In the genomic region with DNA sequence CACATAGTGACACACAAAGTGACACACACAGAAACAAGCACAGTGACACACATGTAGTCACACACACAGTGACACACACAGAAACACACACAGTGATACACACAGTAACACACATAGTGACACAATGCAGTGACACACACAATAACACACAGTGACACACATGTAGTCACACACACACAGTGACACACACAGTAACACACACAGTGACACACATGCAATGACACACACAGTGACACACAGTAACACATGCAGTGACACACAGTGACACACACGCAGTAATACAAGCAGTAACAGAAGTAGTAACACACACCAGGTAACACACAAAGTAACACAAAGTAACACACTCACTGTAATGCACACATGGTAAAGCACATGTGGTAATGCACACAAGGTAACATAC, we compare ENCODE assay signal across 42 mouse cellular contexts. TPM values are rescaled to one million over a fixed set of nuclear protein-coding genes. Genes with fewer than 3 reads are reported as not detected.
"Had no signal": no experiment of that assay in that cellular context is flagged by ENCODE, and none has a peak within 500 bp of the region (broad histone marks: within the 10 kb centered on the region; RNA-seq: fewer than 3 reads in every experiment).

No protein-coding gene starts in this region.

- ATAC-seq: hindbrain, embryonic 16.5 days; hindbrain, postnatal 0 days; inflammation-experienced regulatory T-cells, adult 6 months; intestine, embryonic 15.5 days; intestine, embryonic 16.5 days; intestine, postnatal 0 days had no signal

- H3K36me3 ChIP-seq: heart, embryonic 10.5 days; heart, embryonic 13.5 days; heart, embryonic 15.5 days; hindbrain, embryonic 10.5 days; hindbrain, embryonic 12.5 days; hindbrain, embryonic 13.5 days; hindbrain, embryonic 15.5 days; intestine, embryonic 15.5 days; kidney, embryonic 15.5 days had no signal

- H3K4me1 ChIP-seq: heart, embryonic 10.5 days; heart, embryonic 13.5 days; heart, embryonic 15.5 days; hindbrain, embryonic 10.5 days; hindbrain, embryonic 12.5 days; hindbrain, embryonic 13.5 days; hindbrain, embryonic 15.5 days; intestine, embryonic 15.5 days; kidney, embryonic 15.5 days had no signal

- H3K27ac ChIP-seq: heart, embryonic 10.5 days; heart, embryonic 13.5 days; heart, embryonic 15.5 days; hindbrain, embryonic 10.5 days; hindbrain, embryonic 12.5 days; hindbrain, embryonic 13.5 days; hindbrain, embryonic 14.5 days; hindbrain, embryonic 15.5 days; hindbrain, postnatal 0 days; intestine, embryonic 15.5 days; kidney, embryonic 15.5 days; kidney, postnatal 0 days; layer of hippocampus, adult 2 months had no signal

- DNase-seq: heart, postnatal 10 days; heart, postnatal 14 days; heart, postnatal 36 days; heart, postnatal 4 days; kidney, adult 11 months; kidney, adult 18-20 months; kidney, adult 2 months; kidney, adult 8-10 months; kidney, adult 9 months; kidney, postnatal 10 days; kidney, postnatal 14 days; kidney, postnatal 25 days; kidney, postnatal 36 days; kidney, postnatal 4 days; layer of hippocampus, adult 9-11 months; layer of hippocampus, postnatal 36 days had no signal

- H3K9ac ChIP-seq: heart, embryonic 13.5 days; heart, embryonic 15.5 days; hindbrain, embryonic 12.5 days; hindbrain, embryonic 13.5 days; hindbrain, embryonic 14.5 days; hindbrain, embryonic 15.5 days; intestine, embryonic 15.5 days; kidney, embryonic 15.5 days had no signal

- H3K27me3 ChIP-seq: heart, embryonic 13.5 days; heart, embryonic 15.5 days; hindbrain, embryonic 12.5 days; hindbrain, embryonic 13.5 days; hindbrain, embryonic 15.5 days; intestine, embryonic 15.5 days; kidney, embryonic 15.5 days had no signal

- H3K4me3 ChIP-seq: heart, embryonic 10.5 days; heart, embryonic 13.5 days; heart, embryonic 15.5 days; hindbrain, embryonic 10.5 days; hindbrain, embryonic 12.5 days; hindbrain, embryonic 13.5 days; hindbrain, embryonic 15.5 days; intestine, embryonic 15.5 days; kidney, embryonic 15.5 days; layer of hippocampus, adult 2 months had no signal

- H3K9me3 ChIP-seq: heart, embryonic 10.5 days; heart, embryonic 13.5 days; heart, embryonic 15.5 days; hindbrain, embryonic 10.5 days; hindbrain, embryonic 12.5 days; hindbrain, embryonic 13.5 days; hindbrain, embryonic 15.5 days; intestine, embryonic 15.5 days; kidney, embryonic 15.5 days had no signal

- H3K4me2 ChIP-seq: heart, embryonic 11.5 days; heart, embryonic 13.5 days; heart, embryonic 15.5 days; hindbrain, embryonic 12.5 days; hindbrain, embryonic 13.5 days; hindbrain, embryonic 14.5 days; hindbrain, embryonic 15.5 days; intestine, embryonic 15.5 days; kidney, embryonic 15.5 days had no signal

RNA-seq across cellular contexts. Expression of a gene that starts 33.7 kb away (rescaled TPM):
- total RNA-seq: heart, postnatal 10 days; hematopoietic stem cell, adult 5-6 weeks; layer of hippocampus, adult 18-20 months; layer of hippocampus, adult 8-10 months; layer of hippocampus, postnatal 10 days; layer of hippocampus, postnatal 14 days; layer of hippocampus, postnatal 25 days; layer of hippocampus, postnatal 36 days had no signal
- polyA plus RNA-seq: heart, embryonic 10.5 days; heart, embryonic 11.5 days; hindbrain, embryonic 10.5 days; hindbrain, embryonic 11.5 days; hindbrain, embryonic 12.5 days; hindbrain, embryonic 13.5 days; hindbrain, embryonic 14.5 days; hindbrain, embryonic 15.5 days; inflammation-experienced regulatory T-cells, adult 6 months; intestine, embryonic 14.5 days had no signal
